8 mouse cellular contexts compared by ENCODE assay signal in genomic region chr11:98745932-98746853, GRCm38 (mm10). TPM values are rescaled to one million over a fixed set of nuclear protein-coding genes. Genes with fewer than 3 reads are reported as not detected.
DNase-seq lines count a peak whose midpoint lies in the region; ATAC-seq and TF ChIP-seq lines count a peak whose summit lies in the region.

No protein-coding gene starts in this region.

- no peak overlapping the region for H3ac ChIP-seq in myocyte (ENCODE audit: control insufficient read depth, insufficient read length)

- TF ChIP-seq CTCF in intestine, postnatal 0 days (IDR thresholded peaks at IDR 0.05; ENCODE audit: low read depth) = no peak

- peak overlapping the region; percentile 61 for H3K4me2 ChIP-seq in heart, embryonic 14.5 days (ENCODE audit: low read length)
- peak overlapping the region; percentile 56 for H3K4me2 ChIP-seq in embryonic facial prominence, embryonic 14.5 days (ENCODE audit: low read depth, low read length)
- H3K4me2 ChIP-seq in intestine, postnatal 0 days (replicated peaks; ENCODE audit: low read depth) = peak overlapping the region; percentile 58
- H3K4me2 ChIP-seq in myocyte (ENCODE audit: low read depth) = peak overlapping the region; percentile 87

- peaks cover 70 to 84% of the 10 kb centered on the region in 2 experiments for H3K4me1 ChIP-seq in heart, embryonic 14.5 days (ENCODE audit: control insufficient read depth in 2 of 2, insufficient read depth in 2 of 2, low read length in 2 of 2)
- peaks cover 77% of the 10 kb centered on the region for H3K4me1 ChIP-seq in embryonic facial prominence, embryonic 14.5 days (ENCODE audit: control insufficient read depth, insufficient read depth, low read length)
- H3K4me1 ChIP-seq in intestine, postnatal 0 days (replicated peaks; ENCODE audit: control insufficient read depth, insufficient read depth, low read length) = peaks cover 40% of the 10 kb centered on the region

- ATAC-seq in heart, embryonic 14.5 days (ENCODE audit: insufficient number of reproducible peaks, insufficient read depth, low FRiP score, low read depth) = no peak
- ATAC-seq in embryonic facial prominence, embryonic 14.5 days (ENCODE audit: low read depth) = no peak
- ATAC-seq in intestine, postnatal 0 days = no peak

- no peak for DNase-seq in heart, adult 9 months (ENCODE audit: low spot score in 2 of 2)
- no peak for DNase-seq in embryonic facial prominence, embryonic 14.5 days (ENCODE audit: low spot score)
- DNase-seq in left cerebral cortex, adult 9 months (ENCODE audit: low spot score in 2 of 2) = no peak
- no peak for DNase-seq in yolk sac, embryonic 10.5 days (ENCODE audit: low spot score)
- no peak for DNase-seq in lung, postnatal 25 days (ENCODE audit: low spot score)

- peak overlapping the region; percentile 56 to 84 for H3K27ac ChIP-seq in heart, embryonic 14.5 days (replicated peaks in 1 of 2; ENCODE audit: control insufficient read depth in 1 of 2, insufficient read depth in 1 of 2, low read depth in 2 of 2, low read length in 2 of 2)
- H3K27ac ChIP-seq in embryonic facial prominence, embryonic 14.5 days (replicated peaks; ENCODE audit: low read depth, low read length) = peak overlapping the region; percentile 80
- H3K27ac ChIP-seq in intestine, postnatal 0 days (ENCODE audit: low read depth, low read length) = peak overlapping the region; percentile 89

- no peaks in the 10 kb centered on the region for H3K27me3 ChIP-seq in heart, embryonic 14.5 days (ENCODE audit: control insufficient read depth, insufficient read depth, low read length)
- H3K27me3 ChIP-seq in embryonic facial prominence, embryonic 14.5 days (replicated peaks; ENCODE audit: control insufficient read depth, insufficient read depth, low read length) = no peaks in the 10 kb centered on the region
- H3K27me3 ChIP-seq in intestine, postnatal 0 days (replicated peaks; ENCODE audit: control insufficient read depth, insufficient read depth, low read length) = no peaks in the 10 kb centered on the region
- H3K27me3 ChIP-seq in myocyte (ENCODE audit: control insufficient read depth, insufficient read depth, insufficient read length) = no peaks in the 10 kb centered on the region

- H3K9ac ChIP-seq in heart, embryonic 14.5 days (ENCODE audit: low read length) = peak overlapping the region; percentile 65
- 0 out of 2 replicates have a peak overlapping the region, but pooled peaks have one; percentile 21 for H3K9ac ChIP-seq in embryonic facial prominence, embryonic 14.5 days (ENCODE audit: low read depth, low read length)
- H3K9ac ChIP-seq in intestine, postnatal 0 days (ENCODE audit: low read depth, low read length) = no peak overlapping the region

- peaks cover 21% of the 10 kb centered on the region for H3K79me2 ChIP-seq in myocyte (ENCODE audit: control insufficient read depth, insufficient read depth)

- TF ChIP-seq POLR2A in myocyte (IDR thresholded peaks at IDR 0.05; ENCODE audit: insufficient read length, low read depth) = no peak

- WGBS in heart, embryonic 14.5 days = 44% methylated on average over 12 of the region's 12 CpGs
- WGBS in embryonic facial prominence, embryonic 14.5 days = 47% methylated on average over 12 of the region's 12 CpGs
- 34% methylated on average over 12 of the region's 12 CpGs for WGBS in intestine, postnatal 0 days

- no peak overlapping the region for H3K4me3 ChIP-seq in heart, embryonic 14.5 days (ENCODE audit: control insufficient read depth in 1 of 2, insufficient read depth in 1 of 2, low read depth in 1 of 2, low read length in 2 of 2)
- no peak overlapping the region for H3K4me3 ChIP-seq in embryonic facial prominence, embryonic 14.5 days (ENCODE audit: low read depth, low read length)
- no peak overlapping the region for H3K4me3 ChIP-seq in intestine, postnatal 0 days (ENCODE audit: low read depth, low read length)
- H3K4me3 ChIP-seq in myocyte = peak overlapping the region; percentile 17

- H3K36me3 ChIP-seq in heart, embryonic 14.5 days (ENCODE audit: control insufficient read depth, insufficient read depth, low read length) = 0 out of 2 replicates have a peak, but pooled peaks cover 3% of the 10 kb centered on the region
- no peaks in the 10 kb centered on the region for H3K36me3 ChIP-seq in embryonic facial prominence, embryonic 14.5 days (ENCODE audit: control insufficient read depth, insufficient read depth, low read length)
- no peaks in the 10 kb centered on the region for H3K36me3 ChIP-seq in intestine, postnatal 0 days (ENCODE audit: control insufficient read depth, insufficient read depth)
- no peaks in the 10 kb centered on the region for H3K36me3 ChIP-seq in myocyte (ENCODE audit: control insufficient read depth, insufficient read depth)

- H3K9me3 ChIP-seq in heart, embryonic 14.5 days (ENCODE audit: control insufficient read depth, low read length) = no peaks in the 10 kb centered on the region
- H3K9me3 ChIP-seq in embryonic facial prominence, embryonic 14.5 days (ENCODE audit: control insufficient read depth, low read length) = no peaks in the 10 kb centered on the region
- no peaks in the 10 kb centered on the region for H3K9me3 ChIP-seq in intestine, postnatal 0 days (ENCODE audit: control insufficient read depth)

TF ChIP-seq in myocyte, 11 proteins besides CTCF, POLR2A, EP300 and RAD21:
- TF ChIP-seq MYOD1 (IDR thresholded peaks at IDR 0.05; ENCODE audit: control insufficient read depth in 1 of 3, insufficient read length in 2 of 3, low read depth in 2 of 3) (no peak), CEBPB (IDR thresholded peaks at IDR 0.05; ENCODE audit: insufficient read depth, poor library complexity, severe bottlenecking) (no peak), TCF3 (IDR thresholded peaks at IDR 0.05; ENCODE audit: insufficient read length, low read depth) (no peak)

RNA-seq across cellular contexts. Expression of gene Thra, which starts 5.8 kb away (rescaled TPM):
- polyA plus RNA-seq in heart, embryonic 14.5 days (2014; fragmentation: Nextera tagmentation; extraction: Ambion mirVana) = 45.3 and 55.6 TPM in 2 replicates
- polyA plus RNA-seq in embryonic facial prominence, embryonic 14.5 days (2014; fragmentation: Nextera tagmentation; extraction: Ambion mirVana) = 57.7 and 62.2 TPM in 2 replicates
- polyA plus RNA-seq in intestine, postnatal 0 days (2015; fragmentation: Nextera tagmentation; extraction: Ambion mirVana) = 32.4 and 39.1 TPM in 2 replicates
- 68.9 TPM for polyA plus RNA-seq in myocyte (2012; fragmentation: generic; extraction: Trizol)

RNA-seq across cellular contexts. Expression of gene Med24, which starts 17.0 kb away (rescaled TPM):
- polyA plus RNA-seq in heart, embryonic 14.5 days (2014; fragmentation: Nextera tagmentation; extraction: Ambion mirVana) = 28.5 and 31.0 TPM in 2 replicates
- polyA plus RNA-seq in embryonic facial prominence, embryonic 14.5 days (2014; fragmentation: Nextera tagmentation; extraction: Ambion mirVana) = 40.7 and 49.0 TPM in 2 replicates
- 14.7 and 18.5 TPM in 2 replicates for polyA plus RNA-seq in intestine, postnatal 0 days (2015; fragmentation: Nextera tagmentation; extraction: Ambion mirVana)
- 32.5 TPM for polyA plus RNA-seq in myocyte (2012; fragmentation: generic; extraction: Trizol)

RNA-seq across cellular contexts. Expression of gene Nr1d1, which starts 28.9 kb away (rescaled TPM):
- polyA plus RNA-seq in heart, embryonic 14.5 days (2014; fragmentation: Nextera tagmentation; extraction: Ambion mirVana) = 6.0 and 6.4 TPM in 2 replicates
- 1.1 and 1.9 TPM in 2 replicates for polyA plus RNA-seq in embryonic facial prominence, embryonic 14.5 days (2014; fragmentation: Nextera tagmentation; extraction: Ambion mirVana)
- polyA plus RNA-seq in intestine, postnatal 0 days (2015; fragmentation: Nextera tagmentation; extraction: Ambion mirVana) = 4.1 and 5.1 TPM in 2 replicates
- polyA plus RNA-seq in myocyte (2012; fragmentation: generic; extraction: Trizol) = 49.1 TPM

RNA-seq across cellular contexts. Expression of gene Csf3, which starts 45.1 kb away (rescaled TPM):
- polyA plus RNA-seq in heart, embryonic 14.5 days (2014; fragmentation: Nextera tagmentation; extraction: Ambion mirVana) = not detected in 2 replicates
- polyA plus RNA-seq in embryonic facial prominence, embryonic 14.5 days (2014; fragmentation: Nextera tagmentation; extraction: Ambion mirVana) = not detected in 2 replicates
- polyA plus RNA-seq in intestine, postnatal 0 days (2015; fragmentation: Nextera tagmentation; extraction: Ambion mirVana) = 0.08 TPM in 1 of 2 replicates, not detected in the other
- polyA plus RNA-seq in myocyte (2012; fragmentation: generic; extraction: Trizol) = not detected

RNA-seq across cellular contexts. Expression of gene Msl1, which starts 49.1 kb away (rescaled TPM):
- 13.3 and 15.3 TPM in 2 replicates for polyA plus RNA-seq in heart, embryonic 14.5 days (2014; fragmentation: Nextera tagmentation; extraction: Ambion mirVana)
- 18.1 and 18.5 TPM in 2 replicates for polyA plus RNA-seq in embryonic facial prominence, embryonic 14.5 days (2014; fragmentation: Nextera tagmentation; extraction: Ambion mirVana)
- polyA plus RNA-seq in intestine, postnatal 0 days (2015; fragmentation: Nextera tagmentation; extraction: Ambion mirVana) = 12.6 and 15.1 TPM in 2 replicates
- 35.6 TPM for polyA plus RNA-seq in myocyte (2012; fragmentation: generic; extraction: Trizol)
